Mouse (Mus musculus) embryonic facial prominence, embryonic 11.5 days (tissue): ENCODE data around the gene Bloc1s3. TPM values are rescaled to one million over a fixed set of nuclear protein-coding genes. Genes with fewer than 3 reads are reported as not detected.

ENCODE experiments used
- ATAC-seq: fragments of 200-750 bp; cut with Nextera tagmentation; replicated peaks from 2 replicates; pipeline ENCODE4 v1.8.0; 2017; ENCODE audit warnings: low read depth; ENCODE audit not compliant: insufficient number of reproducible peaks, low FRiP score, low TSS enrichment
- DNase-seq: peaks from one replicate; pipeline ENCODE4 v3.0.0-alpha.2; 2015; ENCODE audit warnings: low spot score
- H3K27ac ChIP-seq: fragments of 300-500 bp; sonication (generic); replicated peaks from 2 replicates; pipeline ENCODE4 v1.5.1; 2014; ENCODE audit warnings: mild to moderate bottlenecking, low read depth, low read length, control low read depth
- H3K27me3 ChIP-seq: fragments of 300-500 bp; sonication (generic); 2 replicates; pipeline ENCODE4 v1.6.1; 2014; ENCODE audit warnings: mild to moderate bottlenecking, low read length, moderate library complexity, mixed read lengths; ENCODE audit not compliant: control insufficient read depth, insufficient read depth
- H3K36me3 ChIP-seq: fragments of 300-500 bp; sonication (generic); replicated peaks from 2 replicates; pipeline ENCODE4 v1.6.1; 2014; ENCODE audit warnings: low read depth, mild to moderate bottlenecking, low read length, moderate library complexity, mixed read lengths; ENCODE audit not compliant: control insufficient read depth, insufficient read depth
- H3K4me1 ChIP-seq: fragments of 300-500 bp; sonication (generic); 2 replicates; pipeline ENCODE4 v1.6.1; 2014; ENCODE audit warnings: low read length, mixed read lengths; ENCODE audit not compliant: control insufficient read depth, insufficient read depth
- H3K4me2 ChIP-seq: fragments of 300-500 bp; sonication (generic); 2 replicates; pipeline ENCODE4 v1.6.1; 2014; ENCODE audit warnings: low read depth, mild to moderate bottlenecking, control low read depth, low read length, moderate library complexity
- H3K4me3 ChIP-seq: fragments of 300-500 bp; sonication (generic); 2 replicates; pipeline ENCODE4 v1.5.1; 2014; ENCODE audit warnings: low read depth, low read length, control low read depth
- H3K9ac ChIP-seq: fragments of 300-500 bp; sonication (generic); replicated peaks from 2 replicates; pipeline ENCODE4 v1.6.1; 2014; ENCODE audit warnings: mild to moderate bottlenecking, control low read depth, low read length
- H3K9me3 ChIP-seq: fragments of 300-500 bp; sonication (generic); replicated peaks from 2 replicates; pipeline ENCODE4 v1.6.1; 2016; ENCODE audit warnings: mild to moderate bottlenecking, low read length, inconsistent platforms, mixed read lengths; ENCODE audit not compliant: control insufficient read depth
- WGBS: fragments of 180-500 bp; shearing (Covaris S2); extraction: QIAGEN DNeasy Blood & Tissue Kit; methylation state at CpG from one replicate; pipeline ENCODE4 v1.1.7; 2014; 5-methylcytosine and 5-hydroxymethylcytosine counted together
- polyA plus RNA-seq: library from polyadenylated mRNA; unstranded; fragments of >200 nt; fragmentation: Nextera tagmentation; extraction: Ambion mirVana; gene quantifications from 2 replicates; pipeline ENCODE4 v1.2.1, GENCODE M21; 2014

Gene Bloc1s3
- polyA plus RNA-seq, 1 experiment from 2014 or later: 2.3 TPM

- Histone ChIP-seq H3K27ac (no peak overlapping the region), H3K9me3 (no peaks in the 10 kb centered on the region), H3K4me1 (peaks cover 9% of the 10 kb centered on the region), H3K9ac (no peak overlapping the region), H3K36me3 (no peaks in the 10 kb centered on the region), H3K4me3 (no peak overlapping the region), H3K27me3 (no peaks in the 10 kb centered on the region), H3K4me2 (no peak overlapping the region)
- DNase-seq: no peak
- ATAC-seq: no peak
- WGBS: 63% methylated on average over 1 of the region's 1 CpGs
Observed at GRCm38 (mm10) chr7:19460500-19460899, 47.7 kb downstream of the Bloc1s3 start.

- ATAC-seq (no peak), DNase-seq (no peak)
- Histone ChIP-seq H3K4me1 (peaks cover 1% of the 10 kb centered on the region), H3K9me3 (no peaks in the 10 kb centered on the region), H3K27ac (no peak overlapping the region; the same call in 1 of the 2 replicates), H3K4me3 (peak overlapping the region; percentile 91), H3K36me3 (no peaks in the 10 kb centered on the region), H3K27me3 (no peaks in the 10 kb centered on the region), H3K4me2 (peak overlapping the region; percentile 76), H3K9ac (peak overlapping the region; percentile 84)
- WGBS: 18% methylated on average over 6 of the region's 6 CpGs
Observed at GRCm38 (mm10) chr7:19459144-19459870, 48.9 kb downstream of the Bloc1s3 start.

GRCm38 (mm10) chr7:19458591-19459111 lies 49.5 kb downstream of the Bloc1s3 start, which contains the start of gene Mark4:
Gene Mark4 (minus strand): TSS chr7:19458821.
- WGBS: 0% methylated on average over 24 of the region's 42 CpGs
- ATAC-seq (peak; percentile 80), DNase-seq (peak; percentile 90)
- no peaks in the 10 kb centered on the region; the same call in 1 of the 2 replicates for H3K4me1 ChIP-seq
- peak within 1 kb of the TSS; percentile 76 for H3K4me2 ChIP-seq
- H3K9ac ChIP-seq: peak within 1 kb of the TSS; percentile 84
- no peaks in the 10 kb centered on the region for H3K36me3 ChIP-seq
- peak within 1 kb of the TSS; percentile 91 for H3K4me3 ChIP-seq
- H3K9me3 ChIP-seq: no peaks in the 10 kb centered on the region
- H3K27me3 ChIP-seq: no peaks in the 10 kb centered on the region
- peak within 1 kb of the TSS; percentile 68 for H3K27ac ChIP-seq

GRCm38 (mm10) chr7:19458072-19458486 lies 50.1 kb downstream of the Bloc1s3 start:
- H3K9me3 ChIP-seq: no peaks in the 10 kb centered on the region
- no peaks in the 10 kb centered on the region; the same call in 1 of the 2 replicates for H3K4me1 ChIP-seq
- H3K9ac ChIP-seq: peak overlapping the region; percentile 84
- 0% methylated on average over 19 of the region's 31 CpGs for WGBS
- H3K4me3 ChIP-seq: peak overlapping the region; percentile 91
- peak overlapping the region; percentile 68 for H3K27ac ChIP-seq
- H3K36me3 ChIP-seq: no peaks in the 10 kb centered on the region
- no peaks in the 10 kb centered on the region for H3K27me3 ChIP-seq
- peak; percentile 84 for DNase-seq
- peak; percentile 77 for ATAC-seq
- peak overlapping the region; percentile 76 for H3K4me2 ChIP-seq

- peak overlapping the region; percentile 91 for H3K4me3 ChIP-seq
- DNase-seq (no peak), ATAC-seq (0 out of 2 replicates have a peak, but pooled peaks have one; percentile 4)
- no peaks in the 10 kb centered on the region; the same call in 1 of the 2 replicates for H3K4me1 ChIP-seq
- no peaks in the 10 kb centered on the region for H3K27me3 ChIP-seq
- no peaks in the 10 kb centered on the region for H3K9me3 ChIP-seq
- no peaks in the 10 kb centered on the region for H3K36me3 ChIP-seq
- peak overlapping the region; percentile 76 for H3K4me2 ChIP-seq
- 8% methylated on average over 14 of the region's 14 CpGs for WGBS
- 0 out of 2 replicates have a peak overlapping the region, but pooled peaks have one; percentile 68 for H3K27ac ChIP-seq
- peak overlapping the region; percentile 84 for H3K9ac ChIP-seq
Observed at GRCm38 (mm10) chr7:19457414-19458071, 50.6 kb downstream of the Bloc1s3 start.

GRCm38 (mm10) chr7:19456628-19457027 lies 51.5 kb downstream of the Bloc1s3 start:
- WGBS: 97% methylated on average over 7 of the region's 7 CpGs
- ATAC-seq: no peak
- no peak overlapping the region for H3K4me3 ChIP-seq

GRCm38 (mm10) chr7:19455819-19456495 lies 52.2 kb downstream of the Bloc1s3 start:
- Histone ChIP-seq H3K36me3 (0 out of 2 replicates have a peak, but pooled peaks cover 2% of the 10 kb centered on the region), H3K27ac (no peak overlapping the region), H3K9ac (no peak overlapping the region), H3K27me3 (no peaks in the 10 kb centered on the region), H3K9me3 (no peaks in the 10 kb centered on the region), H3K4me2 (no peak overlapping the region), H3K4me1 (no peaks in the 10 kb centered on the region; the same call in 1 of the 2 replicates), H3K4me3 (no peak overlapping the region)
- ATAC-seq (no peak), DNase-seq (no peak)
- 79% methylated on average over 11 of the region's 11 CpGs for WGBS

More at GRCm38 (mm10) chr7:19456628-19457027, 51.5 kb downstream of the Bloc1s3 start:
- Histone ChIP-seq H3K9me3 (no peaks in the 10 kb centered on the region), H3K4me1 (no peaks in the 10 kb centered on the region; the same call in 1 of the 2 replicates), H3K36me3 (no peaks in the 10 kb centered on the region), H3K9ac (no peak overlapping the region), H3K27me3 (no peaks in the 10 kb centered on the region), H3K4me2 (no peak overlapping the region; the same call in 1 of the 2 replicates), H3K27ac (no peak overlapping the region)
- DNase-seq: no peak
